Mouse (Mus musculus): Measurements from ENCODE around the gene Pitx1. TPM values are rescaled to one million over a fixed set of nuclear protein-coding genes. Genes with fewer than 3 reads are reported as not detected.

The Pitx1 gene
- polyA plus RNA-seq, 1 experiment from 2014 or later, result 8.2 TPM

- 52% methylated on average over 10 of the region's 10 CpGs for WGBS
- no peaks in the 10 kb centered on the region for H3K9me3 ChIP-seq (ENCODE audit: control insufficient read depth)
- H3K4me2 ChIP-seq (replicated peaks; ENCODE audit: low read depth), result no peak overlapping the region
- no peaks in the 10 kb centered on the region for H3K4me1 ChIP-seq (replicated peaks; ENCODE audit: control insufficient read depth, insufficient read depth, low read length)
- no peak overlapping the region for H3K27ac ChIP-seq (ENCODE audit: low read depth, low read length)
- no peak overlapping the region for H3K4me3 ChIP-seq (ENCODE audit: low read depth, low read length)
- no peaks in the 10 kb centered on the region for H3K36me3 ChIP-seq (ENCODE audit: control insufficient read depth, insufficient read depth)
- TF ChIP-seq CTCF (IDR thresholded peaks at IDR 0.05; ENCODE audit: low read depth), result no peak
- no peak overlapping the region for H3K9ac ChIP-seq (ENCODE audit: low read depth, low read length)
- ATAC-seq, result no peak; the same call in 1 of the 2 replicates
- H3K27me3 ChIP-seq (replicated peaks; ENCODE audit: control insufficient read depth, insufficient read depth, low read length), result no peaks in the 10 kb centered on the region; the same call in 1 of the 2 replicates
These were observed 24.5 kb upstream of the Pitx1 start for GRCm38 (mm10) chr13:55860483-55860882.

GRCm38 (mm10) chr13:55858463-55858862, 22.5 kb upstream of the Pitx1 start:
- 91% methylated on average over 5 of the region's 5 CpGs for WGBS
- H3K9ac ChIP-seq (ENCODE audit: low read depth, low read length), result no peak overlapping the region
- H3K27ac ChIP-seq (ENCODE audit: low read depth, low read length), result no peak overlapping the region
- no peaks in the 10 kb centered on the region for H3K4me1 ChIP-seq (replicated peaks; ENCODE audit: control insufficient read depth, insufficient read depth, low read length)
- no peaks in the 10 kb centered on the region for H3K36me3 ChIP-seq (ENCODE audit: control insufficient read depth, insufficient read depth)
- no peak overlapping the region for H3K4me3 ChIP-seq (ENCODE audit: low read depth, low read length)
- no peak overlapping the region for H3K4me2 ChIP-seq (replicated peaks; ENCODE audit: low read depth)
- no peak for ATAC-seq
- H3K27me3 ChIP-seq (replicated peaks; ENCODE audit: control insufficient read depth, insufficient read depth, low read length), result no peaks in the 10 kb centered on the region; the same call in 1 of the 2 replicates
- no peak for TF ChIP-seq CTCF (IDR thresholded peaks at IDR 0.05; ENCODE audit: low read depth)
- H3K9me3 ChIP-seq (ENCODE audit: control insufficient read depth), result no peaks in the 10 kb centered on the region

DNA sequence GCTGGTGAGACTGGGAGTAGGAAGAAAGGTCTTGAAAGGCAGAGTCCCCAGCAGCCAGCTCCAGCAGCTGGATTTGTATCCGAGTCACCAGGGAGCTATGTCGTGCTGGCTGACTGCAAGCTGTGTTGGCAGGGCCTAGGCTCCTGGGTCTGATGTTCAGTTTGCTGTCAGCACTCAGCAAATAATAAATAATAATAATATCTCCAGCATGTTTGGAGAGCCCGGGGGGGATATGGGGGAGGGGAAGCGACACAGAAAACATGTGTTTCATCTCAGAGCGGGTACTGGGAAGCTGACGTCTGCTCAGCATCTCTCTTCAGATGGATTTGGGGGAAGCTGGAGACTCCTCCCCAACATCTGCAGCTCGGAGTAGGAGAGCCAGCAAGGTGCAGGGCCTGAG, 19.8 kb upstream of the Pitx1 start:
- Histone ChIP-seq H3K4me1 (replicated peaks; ENCODE audit: control insufficient read depth, insufficient read depth, low read length) (no peaks in the 10 kb centered on the region), H3K9me3 (ENCODE audit: control insufficient read depth) (no peaks in the 10 kb centered on the region), H3K4me3 (ENCODE audit: low read depth, low read length) (no peak overlapping the region), H3K9ac (ENCODE audit: low read depth, low read length) (no peak overlapping the region), H3K4me2 (replicated peaks; ENCODE audit: low read depth) (no peak overlapping the region), H3K27ac (ENCODE audit: low read depth, low read length) (no peak overlapping the region), H3K36me3 (ENCODE audit: control insufficient read depth, insufficient read depth) (no peaks in the 10 kb centered on the region), H3K27me3 (replicated peaks; ENCODE audit: control insufficient read depth, insufficient read depth, low read length) (no peaks in the 10 kb centered on the region)
- ATAC-seq, result no peak
- 64% methylated on average over 7 of the region's 7 CpGs for WGBS
- no peak for TF ChIP-seq CTCF (IDR thresholded peaks at IDR 0.05; ENCODE audit: low read depth)

DNA sequence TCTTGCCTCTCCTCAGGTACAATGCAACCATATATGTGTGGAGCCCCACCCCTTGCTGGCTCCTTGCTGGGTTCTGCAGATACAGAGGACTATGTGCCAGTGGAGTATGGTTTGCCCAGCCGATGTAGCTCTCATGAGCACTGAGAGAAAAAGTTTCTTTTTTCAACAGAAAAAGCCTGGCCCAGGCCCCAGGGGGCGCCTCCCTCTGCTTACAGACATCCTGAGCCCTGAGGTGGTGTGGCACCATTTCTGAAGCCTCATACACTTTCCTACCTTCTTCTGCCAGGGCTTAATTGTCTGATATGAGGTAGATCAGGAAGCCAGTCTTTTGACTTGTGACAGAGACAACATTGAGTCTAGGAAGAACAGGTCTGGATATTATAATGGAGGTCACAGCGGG, 16.2 kb upstream of the Pitx1 start:
- H3K27me3 ChIP-seq (replicated peaks; ENCODE audit: control insufficient read depth, insufficient read depth, low read length), result no peaks in the 10 kb centered on the region
- no peaks in the 10 kb centered on the region for H3K9me3 ChIP-seq (ENCODE audit: control insufficient read depth)
- peaks cover 10% of the 10 kb centered on the region; the same call in 1 of the 2 replicates for H3K4me1 ChIP-seq (replicated peaks; ENCODE audit: control insufficient read depth, insufficient read depth, low read length)
- no peak overlapping the region for H3K4me2 ChIP-seq (replicated peaks; ENCODE audit: low read depth)
- no peak for ATAC-seq
- no peak overlapping the region for H3K9ac ChIP-seq (ENCODE audit: low read depth, low read length)
- WGBS, result 65% methylated on average over 3 of the region's 3 CpGs
- H3K27ac ChIP-seq (ENCODE audit: low read depth, low read length), result no peak overlapping the region
- H3K36me3 ChIP-seq (ENCODE audit: control insufficient read depth, insufficient read depth), result no peaks in the 10 kb centered on the region
- no peak overlapping the region for H3K4me3 ChIP-seq (ENCODE audit: low read depth, low read length)
- TF ChIP-seq CTCF (IDR thresholded peaks at IDR 0.05; ENCODE audit: low read depth), result peak; percentile 47

GRCm38 (mm10) chr13:55850726-55851125, 14.7 kb upstream of the Pitx1 start:
- Histone ChIP-seq H3K9me3 (ENCODE audit: control insufficient read depth) (no peaks in the 10 kb centered on the region), H3K27me3 (replicated peaks; ENCODE audit: control insufficient read depth, insufficient read depth, low read length) (peaks cover 11% of the 10 kb centered on the region; the same call in 1 of the 2 replicates), H3K4me3 (ENCODE audit: low read depth, low read length) (no peak overlapping the region), H3K4me2 (replicated peaks; ENCODE audit: low read depth) (no peak overlapping the region), H3K4me1 (replicated peaks; ENCODE audit: control insufficient read depth, insufficient read depth, low read length) (peaks cover 12% of the 10 kb centered on the region; the same call in 1 of the 2 replicates), H3K27ac (ENCODE audit: low read depth, low read length) (no peak overlapping the region), H3K36me3 (ENCODE audit: control insufficient read depth, insufficient read depth) (no peaks in the 10 kb centered on the region), H3K9ac (ENCODE audit: low read depth, low read length) (no peak overlapping the region)
- 83% methylated on average over 5 of the region's 5 CpGs for WGBS
- no peak for ATAC-seq
- no peak for TF ChIP-seq CTCF (IDR thresholded peaks at IDR 0.05; ENCODE audit: low read depth)

DNA sequence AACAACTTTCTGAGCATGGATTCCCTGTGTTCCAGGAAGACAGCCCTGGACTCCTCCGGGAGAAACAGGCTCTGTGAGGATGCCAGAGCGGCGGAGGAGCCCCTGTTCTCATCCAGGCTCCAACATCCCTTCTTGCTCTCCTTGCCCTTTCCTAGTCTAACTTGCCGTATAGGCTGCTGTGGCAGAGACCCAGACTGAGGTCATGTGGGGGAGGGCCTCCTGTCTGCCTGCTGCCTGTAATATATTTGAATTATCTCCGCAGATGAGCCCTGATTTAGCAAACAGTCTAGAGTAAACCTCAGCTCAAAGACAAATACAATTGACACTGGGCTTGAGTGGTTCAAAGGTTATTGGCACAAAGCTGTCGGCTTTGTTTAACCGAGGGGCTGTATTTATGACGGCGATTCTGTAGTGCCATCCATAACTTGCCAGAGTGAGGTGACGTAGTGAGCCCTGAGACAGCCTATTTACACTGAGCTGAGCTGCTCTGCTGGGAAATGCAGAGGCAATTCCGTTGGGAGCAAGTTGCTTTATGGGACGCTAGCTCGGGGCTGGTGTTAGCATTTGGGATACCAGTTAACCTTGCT, 12.7 kb upstream of the Pitx1 start:
- TF ChIP-seq CTCF (IDR thresholded peaks at IDR 0.05; ENCODE audit: low read depth), result no peak
- H3K36me3 ChIP-seq (ENCODE audit: control insufficient read depth, insufficient read depth), result no peaks in the 10 kb centered on the region
- no peaks in the 10 kb centered on the region for H3K9me3 ChIP-seq (ENCODE audit: control insufficient read depth)
- H3K4me3 ChIP-seq (ENCODE audit: low read depth, low read length), result 0 out of 2 replicates have a peak overlapping the region, but pooled peaks have one; percentile 1
- WGBS, result 13% methylated on average over 13 of the region's 13 CpGs
- peak; percentile 36; the same call in 1 of the 2 replicates for ATAC-seq
- H3K9ac ChIP-seq (ENCODE audit: low read depth, low read length), result no peak overlapping the region
- H3K4me1 ChIP-seq (replicated peaks; ENCODE audit: control insufficient read depth, insufficient read depth, low read length), result peaks cover 12% of the 10 kb centered on the region; the same call in 1 of the 2 replicates
- H3K27ac ChIP-seq (ENCODE audit: low read depth, low read length), result no peak overlapping the region; the same call in 1 of the 2 replicates
- H3K4me2 ChIP-seq (replicated peaks; ENCODE audit: low read depth), result peak overlapping the region; percentile 35
- H3K27me3 ChIP-seq (replicated peaks; ENCODE audit: control insufficient read depth, insufficient read depth, low read length), result peaks cover 17% of the 10 kb centered on the region; the same call in 1 of the 2 replicates
